Comparison of ENCODE assay signal across 18 mouse cellular contexts in genomic region chr5:107494759-107495158, GRCm38 (mm10). TPM values are rescaled to one million over a fixed set of nuclear protein-coding genes. Genes with fewer than 3 reads are reported as not detected.
DNase-seq lines count a peak whose midpoint lies in the region; ATAC-seq and TF ChIP-seq lines count a peak whose summit lies in the region.
"Had no signal": no experiment of that assay in that cellular context is flagged by ENCODE, and none has a peak within 500 bp of the region (broad histone marks: within the 10 kb centered on the region; RNA-seq: fewer than 3 reads in every experiment).

No protein-coding gene starts in this region.

- no peak overlapping the region for H3K4me3 ChIP-seq in intestine, postnatal 0 days (ENCODE audit: low read depth, low read length)
- H3K4me3 ChIP-seq in intestine, embryonic 16.5 days (ENCODE audit: low read length): no peak overlapping the region
- no peak overlapping the region for H3K4me3 ChIP-seq in neural tube, embryonic 15.5 days (replicated peaks)
- no peak overlapping the region for H3K4me3 ChIP-seq in hindbrain, embryonic 13.5 days
- H3K4me3 ChIP-seq: forebrain, embryonic 10.5 days; megakaryocyte, embryonic 14.5 days had no signal

- no peak for ATAC-seq in CD4-positive, CD25-positive, alpha-beta regulatory T cell, adult 4 months
- ATAC-seq in intestine, postnatal 0 days: no peak
- no peak for ATAC-seq in intestine, embryonic 16.5 days
- no peak for ATAC-seq in neural tube, embryonic 15.5 days (ENCODE audit: low FRiP score)
- no peak for ATAC-seq in hindbrain, embryonic 13.5 days (ENCODE audit: low FRiP score)

- TF ChIP-seq CTCF in intestine, postnatal 0 days (IDR thresholded peaks at IDR 0.05; ENCODE audit: low read depth): peak; percentile 32

- no peak overlapping the region for H3K27ac ChIP-seq in intestine, postnatal 0 days (ENCODE audit: low read depth, low read length)
- H3K27ac ChIP-seq in intestine, embryonic 16.5 days (ENCODE audit: low read length): no peak overlapping the region
- H3K27ac ChIP-seq in neural tube, embryonic 15.5 days (replicated peaks): no peak overlapping the region
- no peak overlapping the region for H3K27ac ChIP-seq in hindbrain, embryonic 13.5 days
- H3K27ac ChIP-seq: forebrain, embryonic 10.5 days; hindbrain, embryonic 14.5 days had no signal

- no peaks in the 10 kb centered on the region for H3K9me3 ChIP-seq in intestine, postnatal 0 days (ENCODE audit: control insufficient read depth)
- no peaks in the 10 kb centered on the region for H3K9me3 ChIP-seq in intestine, embryonic 16.5 days (ENCODE audit: control insufficient read depth, low read length)
- no peaks in the 10 kb centered on the region for H3K9me3 ChIP-seq in neural tube, embryonic 15.5 days (replicated peaks)
- no peaks in the 10 kb centered on the region for H3K9me3 ChIP-seq in hindbrain, embryonic 13.5 days
- H3K9me3 ChIP-seq: forebrain, embryonic 10.5 days had no signal

- no peaks in the 10 kb centered on the region; the same call in 1 of the 2 replicates for H3K36me3 ChIP-seq in intestine, postnatal 0 days (ENCODE audit: control insufficient read depth, insufficient read depth)
- H3K36me3 ChIP-seq in intestine, embryonic 16.5 days (ENCODE audit: control insufficient read depth, insufficient read depth, low read length): peaks cover 3% of the 10 kb centered on the region; the same call in 1 of the 2 replicates
- no peaks in the 10 kb centered on the region for H3K36me3 ChIP-seq in neural tube, embryonic 15.5 days
- peaks cover 5% of the 10 kb centered on the region; the same call in 1 of the 2 replicates for H3K36me3 ChIP-seq in hindbrain, embryonic 13.5 days

- peak; percentile 18 for DNase-seq in CD4-positive, CD25-positive, alpha-beta regulatory T cell, adult 2 months (ENCODE audit: low read depth, low spot score)
- DNase-seq in neural tube, embryonic 10.5 days (ENCODE audit: extremely low spot score, low spot score): peak; percentile 11
- no peak for DNase-seq in adrenal gland, postnatal 4 days (ENCODE audit: low spot score in 2 of 2)
- DNase-seq: heart, postnatal 10 days; kidney, adult 8-10 months; lung, postnatal 10 days; right cerebral cortex, postnatal 14 days; thymus, postnatal 4 days had no signal

- H3K4me2 ChIP-seq in intestine, postnatal 0 days (replicated peaks; ENCODE audit: low read depth): no peak overlapping the region
- H3K4me2 ChIP-seq in intestine, embryonic 16.5 days (ENCODE audit: low read depth, low read length): no peak overlapping the region
- H3K4me2 ChIP-seq in neural tube, embryonic 15.5 days: no peak overlapping the region
- no peak overlapping the region for H3K4me2 ChIP-seq in hindbrain, embryonic 13.5 days
- H3K4me2 ChIP-seq: hindbrain, embryonic 14.5 days had no signal

- H3K9ac ChIP-seq in intestine, postnatal 0 days (ENCODE audit: low read depth, low read length): no peak overlapping the region
- H3K9ac ChIP-seq in intestine, embryonic 16.5 days (ENCODE audit: low read depth, low read length): no peak overlapping the region
- no peak overlapping the region for H3K9ac ChIP-seq in neural tube, embryonic 15.5 days (replicated peaks)
- no peak overlapping the region for H3K9ac ChIP-seq in hindbrain, embryonic 13.5 days
- H3K9ac ChIP-seq: hindbrain, embryonic 14.5 days had no signal

- no peaks in the 10 kb centered on the region for H3K4me1 ChIP-seq in intestine, postnatal 0 days (replicated peaks; ENCODE audit: control insufficient read depth, insufficient read depth, low read length)
- no peaks in the 10 kb centered on the region for H3K4me1 ChIP-seq in intestine, embryonic 16.5 days (ENCODE audit: control insufficient read depth, insufficient read depth, low read length)
- H3K4me1 ChIP-seq in neural tube, embryonic 15.5 days: peaks cover 9% of the 10 kb centered on the region
- peaks cover 13% of the 10 kb centered on the region for H3K4me1 ChIP-seq in hindbrain, embryonic 13.5 days (replicated peaks)

- no peaks in the 10 kb centered on the region for H3K27me3 ChIP-seq in intestine, postnatal 0 days (replicated peaks; ENCODE audit: control insufficient read depth, insufficient read depth, low read length)
- no peaks in the 10 kb centered on the region for H3K27me3 ChIP-seq in intestine, embryonic 16.5 days (replicated peaks; ENCODE audit: control insufficient read depth, insufficient read depth, low read length)
- H3K27me3 ChIP-seq in neural tube, embryonic 15.5 days (replicated peaks): no peaks in the 10 kb centered on the region
- H3K27me3 ChIP-seq in hindbrain, embryonic 13.5 days: no peaks in the 10 kb centered on the region
- H3K27me3 ChIP-seq: megakaryocyte, embryonic 14.5 days had no signal

- WGBS in intestine, postnatal 0 days: 97% methylated on average over 5 of the region's 5 CpGs
- WGBS in intestine, embryonic 16.5 days: 96% methylated on average over 5 of the region's 5 CpGs
- WGBS in neural tube, embryonic 15.5 days: 97% methylated on average over 5 of the region's 5 CpGs
- 97% methylated on average over 5 of the region's 5 CpGs for WGBS in hindbrain, embryonic 13.5 days

RNA-seq across cellular contexts. Expression of gene Gm42669, which starts 12.7 kb away (rescaled TPM):
- polyA plus RNA-seq in CD4-positive, CD25-positive, alpha-beta regulatory T cell, adult 4 months (2017; shearing (Covaris generic)): 1 to 10 TPM; 1.0 to 1.3 TPM
- polyA plus RNA-seq in intestine, postnatal 0 days (2015; fragmentation: Nextera tagmentation; extraction: Ambion mirVana): 0.08 and 0.18 TPM in 2 replicates
- 0.16 and 0.38 TPM in 2 replicates for polyA plus RNA-seq in intestine, embryonic 16.5 days (2015; fragmentation: Nextera tagmentation; extraction: Ambion mirVana)
- polyA plus RNA-seq in neural tube, embryonic 15.5 days (2015; fragmentation: Nextera tagmentation; extraction: Ambion mirVana): 0.37 and 0.72 TPM in 2 replicates
- total RNA-seq in adrenal gland, postnatal 4 days (2021): not detected
- 0.25 and 0.70 TPM in 2 replicates for polyA plus RNA-seq in hindbrain, embryonic 13.5 days (2015; fragmentation: Nextera tagmentation; extraction: Ambion mirVana)
- total RNA-seq: gastrocnemius, adult 8-10 months; heart, postnatal 10 days had no signal

RNA-seq across cellular contexts. Expression of gene 1700028K03Rik, which starts 39.8 kb away (rescaled TPM):
- polyA plus RNA-seq in CD4-positive, CD25-positive, alpha-beta regulatory T cell, adult 4 months (2017; shearing (Covaris generic)): under 1 TPM; 0.14 to 0.47 TPM
- polyA plus RNA-seq in intestine, postnatal 0 days (2015; fragmentation: Nextera tagmentation; extraction: Ambion mirVana): 0.04 TPM in 2 replicates
- 0.04 and 0.05 TPM in 2 replicates for polyA plus RNA-seq in intestine, embryonic 16.5 days (2015; fragmentation: Nextera tagmentation; extraction: Ambion mirVana)
- 0.29 and 0.36 TPM in 2 replicates for polyA plus RNA-seq in neural tube, embryonic 15.5 days (2015; fragmentation: Nextera tagmentation; extraction: Ambion mirVana)
- under 1 TPM; 0.11 to 0.20 TPM for total RNA-seq in adrenal gland, postnatal 4 days (2021)
- 0.22 and 0.57 TPM in 2 replicates for polyA plus RNA-seq in hindbrain, embryonic 13.5 days (2015; fragmentation: Nextera tagmentation; extraction: Ambion mirVana)
- total RNA-seq: gastrocnemius, adult 8-10 months; heart, adult 8-10 months had no signal

RNA-seq across cellular contexts. Expression of gene Btbd8, which starts 57.0 kb away (rescaled TPM):
- 1 to 10 TPM; 8.9 to 9.7 TPM for polyA plus RNA-seq in CD4-positive, CD25-positive, alpha-beta regulatory T cell, adult 4 months (2017; shearing (Covaris generic))
- polyA plus RNA-seq in intestine, postnatal 0 days (2015; fragmentation: Nextera tagmentation; extraction: Ambion mirVana): 1.3 and 1.5 TPM in 2 replicates
- 2.7 and 2.8 TPM in 2 replicates for polyA plus RNA-seq in intestine, embryonic 16.5 days (2015; fragmentation: Nextera tagmentation; extraction: Ambion mirVana)
- polyA plus RNA-seq in neural tube, embryonic 15.5 days (2015; fragmentation: Nextera tagmentation; extraction: Ambion mirVana): 17.8 and 19.5 TPM in 2 replicates
- total RNA-seq in adrenal gland, postnatal 4 days (2021): 10 to 100 TPM; 12.6 to 13.8 TPM
- 15.1 and 16.3 TPM in 2 replicates for polyA plus RNA-seq in hindbrain, embryonic 13.5 days (2015; fragmentation: Nextera tagmentation; extraction: Ambion mirVana)

Comparison
In these comparisons a context has a peak if more than half of its experiments do, and no peak if none do; other contexts are left out.
1. DNase-seq: peak in CD4-positive, CD25-positive, alpha-beta regulatory T cell, adult 2 months (single experiment) and neural tube, embryonic 10.5 days (single experiment); none in adrenal gland, postnatal 4 days (0 of 2).